Mouse (Mus musculus) adrenal gland, postnatal 10 days (tissue): Measurements from ENCODE around the gene Fkbp5. TPM values are rescaled to one million over a fixed set of nuclear protein-coding genes. Genes with fewer than 3 reads are reported as not detected.
A peak's percentile ranks its signal among the peaks of the same experiment; 100 is the strongest.

Experiments used
- DNase-seq: peaks from one replicate; pipeline ENCODE4 v3.0.0; 2021; ENCODE audit warnings: mixed read lengths
- total RNA-seq, 2 experiments: library from RNA; stranded (reverse); gene quantifications; 2 replicates each; pipeline ENCODE4 v1.2.3; 2021

Gene Fkbp5
- total RNA-seq, 2 experiments from 2014 or later = 55.4 to 95.1 TPM

DNA sequence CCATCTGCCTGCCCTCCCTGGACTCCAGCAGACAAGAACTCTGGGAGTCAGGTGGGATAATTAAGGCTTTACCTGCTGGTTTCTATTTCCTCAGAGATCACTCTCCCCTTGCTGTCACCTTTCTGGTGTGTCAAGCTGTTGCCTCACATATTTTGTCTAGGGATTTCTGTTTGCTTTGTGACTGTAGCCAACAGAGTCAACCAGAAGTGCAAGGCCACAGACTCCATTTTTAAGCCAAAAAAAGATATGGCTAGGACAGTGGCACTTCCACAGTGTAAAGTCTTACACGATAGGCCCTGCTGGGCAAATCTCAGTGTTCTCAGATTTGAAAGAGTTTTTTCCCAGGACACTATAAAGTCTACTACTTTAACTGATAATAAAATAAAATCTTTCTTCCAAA lies 56.9 kb downstream of the Fkbp5 start:
- DNase-seq = no peak

DNA sequence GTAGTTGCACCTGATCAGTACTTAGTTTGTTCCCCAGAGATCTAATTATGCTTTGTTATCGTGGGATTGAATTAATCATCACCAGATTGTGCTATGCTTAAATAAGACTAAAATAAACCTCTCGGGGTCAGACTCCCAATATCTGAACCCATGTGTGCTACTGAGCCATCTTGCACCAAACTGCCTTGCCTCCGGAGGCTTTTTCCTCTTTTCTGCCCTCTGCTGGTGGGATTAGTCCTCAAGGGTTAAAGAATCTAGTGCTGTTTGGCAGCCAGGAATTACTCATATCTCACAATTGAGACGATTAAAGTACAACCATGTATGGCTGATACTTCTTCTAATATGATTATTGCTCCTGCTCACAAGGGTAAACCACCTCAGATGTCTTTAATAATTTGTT lies 62.2 kb downstream of the Fkbp5 start:
- peak; percentile 66 for DNase-seq

DNA sequence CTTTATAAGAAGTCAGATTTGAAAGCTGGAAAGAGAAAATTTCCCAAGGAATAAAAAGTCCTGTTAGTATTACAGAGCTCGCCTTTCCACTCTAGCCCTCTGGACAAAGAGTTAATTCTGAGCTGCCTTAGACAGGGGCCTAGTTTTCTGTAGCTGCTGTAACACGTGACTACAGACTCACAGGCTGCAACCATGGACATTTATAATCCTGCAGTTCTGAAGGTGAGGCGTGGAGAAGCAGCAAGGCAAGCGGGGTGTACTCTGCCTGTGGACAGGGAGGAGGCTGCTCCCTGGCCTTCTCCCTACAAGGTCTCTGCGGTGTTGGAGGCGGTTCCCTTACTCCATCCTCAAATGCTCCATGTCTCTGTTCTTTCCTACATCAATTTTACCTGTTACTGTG lies 64.4 kb downstream of the Fkbp5 start:
- no peak for DNase-seq

DNA sequence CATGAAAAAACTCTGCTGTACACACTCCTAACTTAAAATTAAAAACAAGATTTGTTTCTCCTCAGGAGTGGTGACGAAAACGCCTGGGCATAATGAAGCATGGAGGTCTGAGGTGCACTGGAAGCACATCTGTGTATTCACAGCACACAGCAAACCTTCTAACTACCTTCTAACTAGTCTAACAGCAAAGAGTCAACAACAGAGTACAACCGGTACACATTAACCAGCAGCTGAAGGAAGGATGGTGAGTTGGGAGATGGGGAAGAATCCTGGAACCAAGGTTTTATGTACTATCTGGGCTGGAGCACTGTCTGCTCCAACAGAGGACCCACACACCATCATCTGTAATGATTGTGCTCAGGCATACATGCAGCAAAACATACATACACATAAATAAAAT lies 65.4 kb downstream of the Fkbp5 start:
- no peak for DNase-seq

DNA sequence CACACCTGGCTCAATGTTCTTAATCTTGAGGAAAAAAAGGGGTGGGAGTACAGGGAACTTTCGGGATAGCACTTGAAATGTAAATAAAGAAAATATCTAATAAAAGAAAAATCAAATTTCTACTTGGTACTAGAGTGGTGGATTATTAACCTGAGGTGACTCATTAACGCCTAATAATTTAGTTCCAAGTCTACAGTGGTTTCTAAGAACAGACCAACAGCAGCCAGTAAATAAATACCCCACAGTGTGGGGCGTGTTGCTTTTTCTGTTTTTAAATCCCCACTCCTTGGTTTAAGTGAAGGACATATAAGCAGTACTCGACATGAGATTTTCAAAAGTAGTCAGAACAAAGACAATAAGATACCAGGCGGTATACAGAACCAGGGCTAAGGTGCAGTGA lies 65.8 kb downstream of the Fkbp5 start:
- no peak for DNase-seq

DNA sequence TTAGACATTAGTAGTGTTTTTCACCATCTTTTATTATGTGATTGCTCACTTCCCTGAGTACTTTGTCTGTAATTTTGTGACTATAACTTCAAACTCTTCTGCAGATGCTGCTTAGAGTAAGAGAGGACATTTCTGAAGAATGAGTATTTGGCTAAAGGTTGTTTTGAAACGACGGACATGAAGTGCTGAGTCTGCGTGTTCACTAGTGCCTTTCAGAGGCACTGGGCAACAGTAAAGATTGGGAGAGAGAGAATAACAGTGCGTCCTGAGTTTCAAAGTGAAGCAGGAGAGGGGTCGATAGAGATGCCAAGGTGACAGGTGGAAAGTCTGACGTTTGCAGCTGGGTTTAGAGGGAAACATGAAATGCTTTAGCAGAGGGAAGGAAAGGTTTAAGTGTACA lies 69.1 kb downstream of the Fkbp5 start:
- DNase-seq = no peak

DNA sequence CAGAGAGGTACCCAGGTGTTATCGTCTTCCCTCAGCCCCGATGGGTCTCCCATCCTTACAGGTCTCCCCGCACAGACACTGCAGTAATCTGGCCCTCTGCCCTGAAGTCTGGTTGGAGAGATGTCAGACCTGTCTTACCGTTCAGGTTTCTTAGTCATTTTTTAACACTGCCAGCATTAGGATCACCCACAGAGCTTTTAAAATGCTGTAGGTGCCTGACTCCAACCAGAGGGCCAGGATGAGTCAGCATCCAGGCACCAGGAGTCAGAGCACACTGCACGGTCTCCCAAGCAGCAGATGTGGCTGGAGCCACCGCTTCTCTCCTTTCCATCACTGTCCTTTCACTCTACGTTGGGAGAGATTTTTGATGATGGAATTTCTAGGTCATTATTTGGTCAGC lies 69.5 kb downstream of the Fkbp5 start:
- no peak for DNase-seq

DNA sequence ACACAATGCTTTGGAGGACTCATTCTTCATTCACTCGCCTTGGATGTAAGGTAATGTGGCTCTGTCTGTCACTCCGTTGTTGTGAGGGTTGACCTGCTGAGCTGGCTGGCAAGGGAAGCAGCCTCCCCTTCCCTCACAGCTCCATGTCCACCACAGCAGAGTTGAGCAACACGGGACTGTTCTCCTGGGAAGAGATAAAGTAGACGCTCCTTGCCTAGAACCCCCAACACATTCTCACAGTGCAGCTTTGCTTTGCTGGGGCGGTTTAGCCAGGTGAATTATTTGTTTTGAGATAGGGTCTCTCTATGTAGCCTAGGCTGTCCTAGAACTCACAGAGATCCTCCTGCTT lies 70.5 kb downstream of the Fkbp5 start:
- no peak for DNase-seq

DNA sequence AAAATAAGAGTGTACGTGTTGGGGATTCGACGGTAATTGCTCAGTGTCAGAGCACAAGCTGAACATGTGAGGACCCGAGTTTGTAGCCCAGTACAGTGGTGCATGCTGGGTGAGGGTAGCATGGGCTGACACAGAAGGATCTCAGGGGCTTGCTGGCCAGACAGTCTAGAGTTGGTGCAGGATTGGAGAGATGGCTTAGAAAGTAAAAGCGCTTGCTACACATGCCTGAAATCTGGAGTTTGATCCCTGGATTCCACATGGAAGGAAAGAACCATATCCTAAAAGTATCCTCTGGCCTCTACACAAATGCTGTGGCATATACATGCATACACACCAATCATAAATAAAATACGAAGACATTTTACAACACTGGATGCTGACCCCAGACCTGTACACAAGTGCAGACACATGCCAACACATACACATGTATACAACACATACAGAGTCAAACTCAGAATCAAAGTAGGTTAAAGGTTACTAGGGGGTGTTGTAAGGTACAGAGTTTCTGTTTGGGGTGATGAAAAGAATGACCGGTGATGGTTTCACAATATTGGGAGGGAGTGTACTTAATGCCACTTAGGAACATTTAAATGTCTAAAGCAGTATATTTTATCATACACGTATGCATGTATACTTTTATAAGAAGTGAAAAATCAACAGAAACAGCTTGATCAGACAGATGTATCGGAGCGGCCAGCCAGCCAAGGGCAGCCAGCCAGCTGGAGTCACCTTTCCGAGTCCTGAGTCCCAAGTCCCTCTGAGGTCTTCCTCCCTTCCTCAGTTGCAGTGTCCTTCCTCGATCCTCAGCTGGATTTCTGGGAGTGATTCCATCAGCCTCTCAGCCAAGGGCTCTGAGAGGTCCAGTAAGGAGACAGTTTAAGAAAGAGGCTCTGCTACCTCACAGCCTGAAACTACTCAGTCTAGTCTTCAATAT lies 71.2 kb downstream of the Fkbp5 start:
- DNase-seq = no peak

DNA sequence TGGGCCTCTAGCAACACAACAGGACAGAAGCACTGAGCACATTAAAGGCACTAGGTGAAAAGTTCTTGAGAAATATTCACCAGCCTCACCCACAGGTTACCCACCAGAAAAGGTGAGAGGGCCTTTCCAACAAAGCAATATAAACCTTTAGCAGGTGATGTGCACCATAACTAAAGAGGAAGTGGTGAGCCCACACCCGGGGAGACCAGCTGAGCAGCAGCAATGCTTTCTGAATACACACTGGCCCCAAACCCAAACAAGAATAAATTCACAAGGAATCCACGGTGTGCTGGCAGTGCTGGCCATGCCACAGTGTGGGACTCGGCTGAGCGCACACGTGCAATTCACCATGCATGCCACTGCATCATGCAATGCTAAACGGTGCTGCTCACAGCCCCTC lies 74.7 kb downstream of the Fkbp5 start:
- no peak for DNase-seq

DNA sequence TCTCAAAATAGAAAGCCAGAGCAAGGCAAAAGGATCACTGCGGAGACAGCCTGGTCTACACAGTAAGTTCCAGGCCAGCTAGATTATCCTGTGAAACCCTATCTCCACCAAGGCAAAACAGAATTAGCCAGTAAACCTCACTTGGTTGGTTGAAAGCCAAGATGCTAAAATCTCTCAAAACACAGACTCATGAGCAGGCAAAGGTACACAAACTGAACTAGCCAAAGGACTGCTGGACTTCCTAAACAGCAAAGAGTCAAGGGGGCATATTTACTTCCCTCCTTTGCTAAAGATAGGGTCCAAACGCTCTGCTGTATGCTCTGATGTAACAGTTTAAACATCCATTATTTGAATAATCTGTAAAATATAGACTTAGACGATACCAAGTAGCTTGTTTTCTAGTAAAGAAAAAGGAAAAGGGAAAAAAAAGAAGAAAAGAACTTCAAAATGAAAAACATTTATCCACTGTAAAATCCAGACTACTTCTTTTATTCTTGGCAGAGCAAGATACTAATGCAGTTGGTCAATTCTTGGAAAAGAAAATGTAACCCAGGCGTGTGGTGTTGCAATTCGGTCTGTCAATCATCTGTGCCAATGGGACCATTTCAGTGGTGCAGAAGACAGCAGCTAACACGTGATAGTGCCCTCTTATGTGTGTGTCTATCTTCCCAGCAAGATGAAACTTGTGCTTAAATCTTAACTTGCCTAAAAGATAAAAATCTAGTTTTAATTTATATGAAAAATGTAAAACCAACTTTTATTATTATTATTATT lies 78.8 kb downstream of the Fkbp5 start:
- no peak for DNase-seq

DNA sequence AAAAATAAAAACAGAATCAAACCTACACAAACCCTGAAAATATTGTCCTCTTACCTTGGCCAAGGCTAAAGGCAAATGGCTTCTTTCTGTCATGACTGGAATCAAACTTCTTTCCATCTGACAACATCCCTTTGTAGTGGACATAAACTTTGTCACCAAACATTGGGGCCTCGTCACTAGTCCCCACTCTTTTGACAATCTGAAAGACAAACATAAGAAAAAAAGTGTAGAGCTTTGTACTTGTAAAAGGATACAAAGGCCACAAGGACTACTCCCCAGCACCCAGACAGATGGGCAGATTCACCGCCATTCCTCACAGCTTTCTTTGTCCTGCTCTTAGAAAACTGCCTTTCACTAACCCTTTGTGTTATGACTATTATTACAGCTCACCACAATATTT lies 79.4 kb downstream of the Fkbp5 start:
- DNase-seq = no peak

DNA sequence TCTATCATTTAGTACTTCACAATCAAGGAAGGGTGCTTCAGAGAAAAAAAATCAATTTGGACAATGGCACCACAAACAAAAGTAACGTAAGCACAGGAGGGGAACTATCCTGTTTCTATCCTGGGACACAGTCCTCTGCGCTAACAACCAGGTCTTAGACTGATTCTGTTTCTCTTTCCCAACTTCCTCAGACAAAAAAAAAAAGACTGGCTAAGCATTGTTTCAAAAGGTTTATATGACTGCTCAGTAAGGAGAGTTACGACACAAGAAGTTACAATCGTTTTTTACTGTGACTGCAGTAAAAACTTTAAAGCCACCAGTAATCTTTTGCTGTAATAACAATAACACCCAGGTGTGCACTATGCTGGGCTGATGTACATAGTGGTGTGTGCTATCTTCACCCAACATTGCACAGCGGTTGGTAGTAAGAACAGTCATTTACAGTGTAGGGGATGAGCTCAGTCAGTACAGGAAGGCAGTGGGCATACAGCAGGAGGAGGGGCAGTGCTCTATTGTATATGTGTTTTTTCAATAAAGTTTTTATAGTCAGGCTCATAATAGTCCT lies 82.3 kb downstream of the Fkbp5 start:
- DNase-seq = no peak

DNA sequence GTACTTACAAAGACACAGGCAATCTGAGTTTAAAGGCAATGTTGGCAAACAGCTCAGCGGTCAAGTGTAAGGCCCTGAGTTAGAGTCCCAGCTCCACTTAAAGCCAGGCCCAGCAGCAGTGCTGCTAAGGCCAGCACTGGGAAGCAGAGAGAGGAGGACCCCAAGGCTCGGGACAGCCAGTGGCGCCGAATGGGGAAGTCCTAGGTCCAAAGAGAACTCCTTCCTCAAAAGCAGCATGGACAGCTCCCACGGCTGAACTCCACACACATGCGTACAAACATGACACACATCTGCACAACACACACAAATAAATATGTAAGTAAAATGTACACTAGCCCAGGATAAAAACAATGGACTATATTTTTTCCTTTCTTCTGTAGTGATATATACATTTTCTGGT lies 84.3 kb downstream of the Fkbp5 start:
- no peak for DNase-seq

DNA sequence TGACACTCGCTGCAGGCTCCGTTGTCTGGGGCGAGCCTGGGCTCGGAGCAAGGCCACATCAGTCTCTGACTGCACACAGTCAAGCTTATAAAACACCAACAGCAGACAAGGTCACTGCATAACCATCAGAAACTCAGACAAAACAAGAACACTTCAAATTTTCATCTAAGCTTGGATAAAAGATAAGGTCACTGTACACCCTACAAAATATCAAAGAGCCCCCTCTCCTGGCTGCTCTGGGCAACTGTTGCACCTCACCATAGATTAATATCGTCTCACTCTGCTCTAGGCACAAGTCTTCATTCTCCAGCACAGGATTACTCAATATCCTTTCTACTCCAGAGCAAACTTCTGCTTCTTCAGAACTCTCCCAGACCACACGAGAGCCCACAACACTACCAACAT lies 85.4 kb downstream of the Fkbp5 start:
- peak; percentile 48 for DNase-seq

DNA sequence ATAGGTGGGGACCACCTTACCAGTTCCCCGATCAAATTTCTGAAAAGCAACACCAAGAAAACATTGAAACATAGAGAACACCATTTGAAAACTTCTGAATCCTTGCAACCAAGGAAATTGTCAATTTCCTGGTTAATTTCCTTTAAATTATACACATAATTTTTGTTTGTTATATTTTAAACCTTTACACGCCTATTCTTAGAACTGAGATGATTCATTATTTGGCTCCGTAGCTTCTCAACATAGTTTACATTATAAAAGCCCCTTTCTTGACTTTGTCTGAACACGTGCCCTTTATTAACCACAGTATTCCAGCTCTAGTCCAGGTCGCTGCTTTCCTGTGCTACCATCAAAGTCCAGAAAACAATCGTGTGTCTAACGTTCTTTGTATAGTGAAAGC lies 86.3 kb downstream of the Fkbp5 start:
- no peak for DNase-seq

DNA sequence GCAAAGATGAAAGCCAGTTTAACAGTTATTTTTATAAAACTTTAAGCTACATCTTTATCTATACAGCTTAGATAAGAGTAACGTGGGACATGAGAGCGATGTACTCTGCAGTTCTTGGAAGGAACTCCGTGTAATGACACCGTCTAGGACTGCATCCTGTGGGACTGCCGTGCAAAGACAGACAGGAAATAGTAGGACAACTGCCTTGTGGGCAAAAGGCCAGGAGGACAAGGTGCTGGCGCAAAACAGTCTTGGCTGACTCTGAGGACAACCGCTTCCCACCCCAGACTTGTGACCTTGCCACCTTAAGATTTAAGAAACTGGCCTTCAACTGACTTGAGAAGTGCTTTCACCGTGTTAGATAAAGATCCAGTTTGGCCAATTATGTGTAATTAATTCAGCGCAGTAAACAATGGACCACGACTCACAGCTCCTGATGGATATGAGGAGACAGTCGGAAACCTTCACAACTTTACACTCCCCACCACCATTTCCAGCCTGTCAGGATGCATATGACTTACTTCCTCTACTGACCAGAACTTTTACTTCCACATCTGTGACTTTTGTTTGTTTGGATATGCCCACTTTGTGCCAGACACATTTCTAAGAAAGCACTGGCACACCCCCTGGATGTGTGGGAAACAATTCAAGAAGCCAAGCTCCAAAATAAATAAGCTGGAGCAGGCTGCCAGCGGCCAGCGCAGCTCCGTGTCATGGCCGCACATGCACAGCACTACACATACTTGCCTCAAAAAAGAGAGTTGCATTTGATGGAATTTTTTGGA lies 88.7 kb downstream of the Fkbp5 start:
- DNase-seq = peak; percentile 76

DNA sequence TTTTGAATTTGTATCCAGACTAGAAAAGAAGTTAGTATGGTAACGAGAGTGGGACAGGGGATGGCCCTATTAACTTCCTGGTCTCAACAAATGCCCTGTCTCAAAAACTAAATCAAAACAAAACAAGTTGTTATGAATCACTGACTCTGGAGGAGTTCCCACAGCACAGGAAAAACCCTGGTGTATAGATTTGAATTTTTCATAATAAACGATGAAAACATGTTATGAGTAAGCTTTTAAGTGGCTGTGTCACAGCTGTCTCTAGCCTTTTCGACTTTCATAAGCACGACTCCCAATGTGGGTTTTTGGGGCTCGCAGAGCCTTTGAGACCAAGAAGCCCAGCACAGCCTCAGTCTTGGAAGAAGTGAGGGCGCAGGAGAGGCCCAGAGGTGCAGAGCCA lies 89.7 kb downstream of the Fkbp5 start:
- DNase-seq = no peak

DNA sequence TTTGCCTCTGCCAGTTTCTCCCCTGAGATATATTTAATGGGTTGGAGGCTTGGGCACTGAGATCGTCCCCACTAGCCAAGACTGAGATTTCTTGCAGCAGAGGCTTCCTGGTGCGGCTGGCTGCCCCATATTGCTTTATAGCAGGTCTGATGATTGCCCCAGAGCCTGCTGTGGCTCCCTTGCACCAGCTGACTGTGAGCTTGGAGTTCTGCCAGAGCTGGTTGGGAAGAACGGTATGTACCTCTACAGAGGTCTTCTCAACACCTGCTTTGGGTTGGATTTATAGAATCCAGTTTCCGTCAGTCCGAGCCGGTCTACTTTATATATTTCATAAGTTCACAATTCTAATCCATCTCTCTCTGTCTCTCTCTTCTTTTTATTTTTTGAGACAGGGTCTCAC lies 93.0 kb downstream of the Fkbp5 start:
- peak; percentile 78 for DNase-seq

DNA sequence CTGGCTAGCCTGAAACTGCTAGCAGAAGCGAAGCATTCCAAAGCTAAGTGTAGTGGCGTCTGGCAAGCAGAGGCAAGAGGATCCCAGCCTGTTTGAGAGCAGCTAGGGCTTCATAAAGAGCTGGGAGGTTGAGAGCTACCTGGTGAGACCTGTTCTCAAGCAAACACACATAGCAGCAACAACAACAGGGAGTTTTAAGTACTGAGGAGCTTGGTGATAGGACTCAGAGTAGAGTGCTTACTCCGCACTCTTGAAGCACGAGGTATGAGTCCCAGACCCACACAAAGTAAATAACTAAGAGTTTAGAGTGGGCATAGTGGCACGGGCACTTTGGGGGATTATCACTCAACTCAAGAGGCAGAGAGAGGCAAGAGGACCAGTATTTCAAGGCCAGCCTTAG lies 96.3 kb downstream of the Fkbp5 start:
- DNase-seq = no peak

DNA sequence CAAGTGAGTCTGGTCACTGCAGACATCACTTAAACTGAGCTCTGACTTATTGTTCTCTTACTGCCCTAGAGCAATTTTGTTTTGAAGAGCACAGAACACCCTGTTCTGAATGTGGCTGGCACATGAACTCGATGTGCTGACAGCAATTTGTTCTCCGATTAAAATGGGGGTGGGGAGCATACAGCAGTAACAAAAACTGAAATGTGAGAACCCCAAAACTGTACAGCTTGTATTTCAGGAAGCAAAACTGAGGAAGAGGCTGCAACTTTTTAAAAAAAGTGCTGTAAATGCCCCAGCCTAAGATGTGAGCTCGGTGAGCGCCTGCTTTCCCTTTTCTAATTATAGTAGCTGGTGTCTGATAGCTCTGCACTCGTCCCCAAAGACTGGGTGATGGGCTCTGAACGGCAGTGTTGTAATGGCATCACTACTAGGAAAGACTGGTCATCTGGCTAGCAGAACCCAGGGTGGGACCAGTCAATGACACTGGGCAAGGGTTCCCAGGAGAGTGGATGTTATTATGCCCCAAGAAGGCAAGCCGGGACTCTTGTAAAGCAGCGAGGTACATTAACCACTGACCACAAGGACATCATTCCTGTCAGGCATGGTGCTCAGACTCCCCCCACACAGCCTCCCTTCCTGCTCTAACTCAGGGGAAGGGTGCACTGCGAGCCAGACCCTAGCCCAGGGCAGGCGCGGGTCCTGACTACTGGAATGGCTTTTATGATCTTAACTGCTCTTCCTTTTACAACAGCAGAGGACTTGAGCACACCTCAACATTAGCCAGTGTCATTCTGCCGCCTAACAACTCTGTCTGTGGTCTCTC lies 96.9 kb downstream of the Fkbp5 start:
- DNase-seq = no peak

DNA sequence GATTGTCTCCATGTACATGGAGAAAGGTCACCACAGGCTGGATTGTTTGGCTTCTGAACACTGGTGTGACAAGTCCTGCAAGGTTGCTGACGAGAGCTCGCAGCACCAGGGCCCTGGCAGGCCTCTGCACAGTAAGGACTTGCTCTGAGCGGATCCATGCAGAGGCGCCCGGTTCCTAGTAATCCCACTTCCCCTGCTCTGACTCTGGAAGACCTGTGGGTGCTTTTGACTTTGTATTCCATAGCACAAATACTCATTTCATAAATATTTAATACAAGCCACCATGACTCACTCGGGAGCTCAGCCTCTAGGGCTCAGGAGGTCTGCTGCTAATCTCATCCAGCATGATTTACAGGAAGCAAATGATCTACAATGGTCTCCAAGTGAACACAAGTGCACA lies 97.7 kb downstream of the Fkbp5 start:
- no peak for DNase-seq
